Mouse (Mus musculus) small intestine, adult 2 months (tissue): ENCODE results near the gene Zfp639. TPM values are rescaled to one million over a fixed set of nuclear protein-coding genes. Genes with fewer than 3 reads are reported as not detected.

Experiments used
- H3K27ac ChIP-seq: fragments of 200-500 bp; 2 replicates; pipeline ENCODE4 v1.5.1; 2012; ENCODE audit warnings: low read depth, low read length, control low read depth, inconsistent platforms; ENCODE audit not compliant: insufficient read depth
- H3K27me3 ChIP-seq: fragments of 200-500 bp; 2 replicates; pipeline ENCODE4 v1.6.1; 2012; ENCODE audit warnings: mild to moderate bottlenecking, moderate library complexity, low read length, inconsistent platforms; ENCODE audit not compliant: control insufficient read depth, insufficient read depth
- H3K36me3 ChIP-seq: fragments of 200-500 bp; 2 replicates; pipeline ENCODE4 v1.6.1; 2012; ENCODE audit warnings: mild to moderate bottlenecking, low read length, control low read depth, inconsistent platforms; ENCODE audit not compliant: control insufficient read depth, insufficient read depth
- H3K4me1 ChIP-seq: fragments of 200-500 bp; 2 replicates; pipeline ENCODE4 v1.6.1; 2012; ENCODE audit warnings: low read length, inconsistent platforms, mixed read lengths; ENCODE audit not compliant: control insufficient read depth, insufficient read depth, insufficient read length
- H3K4me3 ChIP-seq: fragments of 200-500 bp; 2 replicates; pipeline ENCODE4 v1.5.1; 2012; ENCODE audit warnings: low read depth, mild to moderate bottlenecking, control low read depth, inconsistent platforms, low read length, moderate library complexity
- CTCF ChIP-seq: fragments of 200-500 bp; IDR thresholded peaks from 2 replicates; pipeline ENCODE4 v1.5.1; 2012; ENCODE audit warnings: low read depth, mild to moderate bottlenecking, control low read depth, inconsistent platforms, low read length, moderate library complexity, mixed read lengths; ENCODE audit not compliant: insufficient replicate concordance, insufficient read length; ENCODE audit errors: extremely low read depth
- POLR2A ChIP-seq: fragments of 200-500 bp; IDR thresholded peaks from 2 replicates; pipeline ENCODE4 v1.6.1; 2012; ENCODE audit warnings: low read depth, mild to moderate bottlenecking, control low read depth, inconsistent platforms, low read length, moderate library complexity
- WGBS: fragments of 180-500 bp; shearing (Covaris S2); methylation state at CpG from one replicate; pipeline ENCODE4 v1.1.7; 2018; 5-methylcytosine and 5-hydroxymethylcytosine counted together
- polyA plus RNA-seq: library from polyadenylated mRNA; depleted of rRNA; stranded (reverse); fragments of >200 nt; gene quantifications from 2 replicates; pipeline ENCODE4 v1.2.3, GENCODE M21; 2012

The Zfp639 gene
- polyA plus RNA-seq, 1 experiment, result 17.7 TPM

DNA sequence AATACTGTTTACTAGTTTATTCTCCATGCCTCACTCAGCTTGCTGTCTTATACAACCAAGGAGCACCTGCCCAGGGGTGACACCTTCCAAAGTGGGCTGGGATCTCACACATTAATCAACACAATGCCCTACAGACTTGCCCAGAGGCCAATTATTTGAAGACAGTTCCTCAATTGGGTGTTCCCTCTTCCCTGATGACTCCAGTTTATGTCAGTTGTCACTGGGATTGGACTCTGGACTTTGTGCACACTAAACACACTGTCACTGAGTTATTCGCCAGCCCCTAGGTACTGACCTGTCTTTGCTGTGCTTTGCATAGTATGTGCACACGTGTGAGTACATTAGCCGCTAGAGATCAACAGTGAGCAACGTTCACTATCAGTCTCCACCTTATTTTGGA is 17.1 kb downstream of the Zfp639 start:
- no peak for TF ChIP-seq POLR2A
- no peak for TF ChIP-seq CTCF
- Histone ChIP-seq H3K4me3 (no peak overlapping the region), H3K4me1 (no peaks in the 10 kb centered on the region; the same call in 1 of the 2 replicates), H3K27me3 (no peaks in the 10 kb centered on the region), H3K27ac (peak overlapping the region; percentile 49; the same call in 1 of the 2 replicates), H3K36me3 (0 out of 2 replicates have a peak, but pooled peaks cover 2% of the 10 kb centered on the region)
- 57% methylated on average over 4 of the region's 4 CpGs for WGBS

DNA sequence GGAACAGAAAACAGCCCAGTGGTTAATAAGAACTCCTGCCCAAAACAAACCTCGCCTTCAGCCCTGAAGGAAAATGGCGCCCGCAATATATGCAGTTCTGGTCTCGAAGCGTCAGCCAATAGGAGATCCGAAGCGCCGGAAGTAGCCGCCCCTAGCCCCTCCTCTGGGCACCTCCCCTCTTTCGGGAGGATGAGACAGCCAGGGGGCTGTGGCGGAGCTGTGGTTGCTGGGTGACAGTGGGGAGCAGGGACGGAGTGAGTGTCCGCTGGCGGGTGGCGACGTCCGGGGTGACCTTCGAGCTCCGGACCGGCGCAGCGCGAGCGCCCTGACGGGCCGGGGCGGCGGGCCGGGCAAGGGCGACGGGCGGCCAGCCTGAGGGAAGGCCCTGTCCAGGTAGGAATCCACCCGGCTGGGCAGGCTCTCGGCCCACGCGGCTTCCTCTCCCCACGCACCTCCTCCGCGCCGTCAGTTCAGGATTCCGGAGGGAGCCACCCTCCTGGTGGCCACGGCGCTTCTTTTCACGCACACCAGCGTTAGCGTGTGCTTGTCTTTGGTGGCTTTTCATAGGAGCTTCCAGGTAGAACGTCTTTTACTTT is 19.3 kb downstream of the Zfp639 start, which contains the start of gene Mfn1:
TSS of gene Mfn1 (plus strand) at position 163 of the 596 bp plus-strand sequence.
- no peaks in the 10 kb centered on the region for H3K27me3 ChIP-seq
- H3K4me1 ChIP-seq, result no peaks in the 10 kb centered on the region; the same call in 1 of the 2 replicates
- peak within 1 kb of the TSS; percentile 73 for H3K27ac ChIP-seq
- under 1% methylated on average over 47 of the region's 47 CpGs for WGBS
- H3K36me3 ChIP-seq, result peaks cover 14% of the 10 kb centered on the region
- peak within 1 kb of the TSS; percentile 87 for H3K4me3 ChIP-seq
- TF ChIP-seq CTCF (no peak), POLR2A (peak; percentile 61)

DNA sequence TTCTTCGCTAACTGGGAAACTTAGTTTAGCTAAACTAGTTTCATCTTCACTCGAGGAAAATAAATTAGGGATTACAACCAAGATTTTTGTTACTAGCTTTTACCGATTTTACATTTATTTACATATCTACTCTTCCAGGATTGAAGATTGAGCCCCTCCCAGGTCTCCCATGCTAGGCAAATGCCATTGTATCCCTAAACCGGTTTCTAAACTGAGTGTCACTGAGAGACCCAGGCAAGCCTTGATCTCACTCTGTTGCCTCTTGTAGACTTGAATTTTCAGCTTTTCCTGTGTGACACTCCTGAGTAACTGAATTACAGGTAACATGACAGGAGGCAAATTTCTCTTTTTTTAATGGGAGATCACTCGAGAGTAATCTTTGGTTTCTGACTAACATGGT is 20.0 kb downstream of the Zfp639 start:
- TF ChIP-seq POLR2A (no peak), CTCF (no peak)

DNA sequence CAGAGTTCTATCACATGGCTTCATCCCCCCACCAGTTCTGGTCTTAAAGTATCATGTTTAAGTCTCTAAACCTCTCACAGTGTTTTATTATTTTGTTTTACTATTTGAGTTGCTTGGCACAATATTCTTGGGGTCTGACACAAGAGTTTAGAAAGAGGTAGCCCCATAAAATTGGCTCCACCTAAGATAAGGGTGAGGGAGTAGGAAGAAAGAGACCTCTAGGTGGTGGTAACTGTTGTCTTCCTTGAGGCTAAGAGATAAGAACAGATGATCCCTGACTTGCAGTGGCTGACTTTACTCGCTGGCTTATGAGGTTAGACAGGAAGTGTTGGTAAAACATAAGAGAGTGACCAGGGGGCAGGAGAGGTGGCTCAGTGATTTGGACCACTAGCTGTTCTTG is 25.6 kb downstream of the Zfp639 start:
- H3K4me1 ChIP-seq, result no peaks in the 10 kb centered on the region
- no peak overlapping the region for H3K27ac ChIP-seq
- TF ChIP-seq CTCF, result no peak
- no peak for TF ChIP-seq POLR2A
- no peaks in the 10 kb centered on the region for H3K27me3 ChIP-seq
- peaks cover 52% of the 10 kb centered on the region for H3K36me3 ChIP-seq
- WGBS, result 44% methylated on average over 1 of the region's 1 CpGs
- no peak overlapping the region for H3K4me3 ChIP-seq

More for the DNA sequence above, 20.0 kb downstream of the Zfp639 start:
- H3K4me1 ChIP-seq, result no peaks in the 10 kb centered on the region; the same call in 1 of the 2 replicates
- WGBS, result 10% methylated on average over 5 of the region's 5 CpGs
- no peak overlapping the region for H3K4me3 ChIP-seq
- H3K36me3 ChIP-seq, result peaks cover 21% of the 10 kb centered on the region
- H3K27ac ChIP-seq, result no peak overlapping the region
- H3K27me3 ChIP-seq, result no peaks in the 10 kb centered on the region

DNA sequence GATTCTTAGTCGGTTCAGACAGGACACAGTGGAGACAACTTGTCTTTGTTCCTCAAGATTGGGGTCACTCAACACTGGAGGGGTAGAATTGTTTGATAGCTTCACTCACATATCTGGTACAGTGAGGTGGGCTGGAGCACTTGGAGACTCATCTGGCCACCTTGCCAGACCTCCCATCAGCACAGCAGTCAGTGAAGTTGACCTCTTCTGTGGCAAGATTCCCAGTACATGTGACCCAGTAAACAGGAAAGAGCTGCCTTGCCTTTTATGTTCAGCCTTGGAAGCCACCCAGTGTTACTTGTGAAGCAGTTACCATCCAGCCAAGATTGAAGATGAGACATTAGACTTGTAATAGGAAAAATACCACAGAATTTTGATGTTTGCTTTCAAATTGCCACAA is 27.5 kb downstream of the Zfp639 start:
- peaks cover 52% of the 10 kb centered on the region for H3K36me3 ChIP-seq
- peak overlapping the region; percentile 83 for H3K27ac ChIP-seq
- WGBS, result 67% methylated on average over 1 of the region's 1 CpGs

DNA sequence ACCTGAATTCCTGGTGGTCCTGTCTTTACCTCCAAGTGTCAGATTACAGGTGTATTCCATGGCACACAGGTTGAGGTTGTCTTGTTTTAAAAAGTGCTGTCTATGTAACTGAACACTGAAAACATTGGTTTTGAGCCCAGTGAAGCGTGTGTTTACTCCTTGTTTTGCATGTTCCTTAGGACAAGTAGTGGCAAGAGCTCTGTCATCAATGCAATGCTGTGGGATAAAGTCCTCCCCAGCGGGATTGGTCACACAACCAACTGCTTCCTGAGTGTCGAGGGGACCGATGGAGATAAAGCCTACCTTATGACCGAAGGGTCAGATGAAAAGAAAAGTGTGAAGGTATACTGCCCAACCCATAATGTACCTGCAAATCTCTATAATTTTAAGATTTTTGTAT is 28.0 kb downstream of the Zfp639 start:
- 85% methylated on average over 5 of the region's 5 CpGs for WGBS
- no peak overlapping the region for H3K4me3 ChIP-seq
- peak overlapping the region; percentile 60; the same call in 1 of the 2 replicates for H3K27ac ChIP-seq
- peaks cover 53% of the 10 kb centered on the region for H3K36me3 ChIP-seq
- TF ChIP-seq POLR2A (no peak), CTCF (no peak)
- H3K27me3 ChIP-seq, result no peaks in the 10 kb centered on the region
- no peaks in the 10 kb centered on the region for H3K4me1 ChIP-seq

More for the DNA sequence above, 27.5 kb downstream of the Zfp639 start:
- TF ChIP-seq POLR2A (no peak), CTCF (no peak)
- H3K4me1 ChIP-seq, result no peaks in the 10 kb centered on the region
- H3K27me3 ChIP-seq, result no peaks in the 10 kb centered on the region
- no peak overlapping the region for H3K4me3 ChIP-seq

DNA sequence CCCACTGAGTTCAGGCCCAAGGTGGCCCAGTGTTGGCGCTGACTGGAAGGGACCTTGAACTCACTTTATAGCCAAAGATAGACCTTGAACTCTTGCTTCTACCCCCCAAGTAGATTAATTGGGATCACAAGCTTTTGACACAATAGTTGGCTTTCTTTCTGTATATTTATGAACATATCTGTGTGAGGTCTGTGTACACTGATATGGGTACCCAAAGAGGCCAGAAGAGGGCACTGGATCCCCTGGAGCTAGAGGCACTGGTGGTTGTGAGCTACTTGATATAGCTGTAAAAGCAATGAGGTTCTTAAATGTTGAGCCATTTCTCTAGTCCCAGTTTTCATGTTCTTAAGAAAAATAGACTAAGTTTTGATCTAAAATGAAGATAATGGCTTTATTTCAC is 43.0 kb downstream of the Zfp639 start:
- 70% methylated on average over 1 of the region's 1 CpGs for WGBS
- H3K27ac ChIP-seq, result no peak overlapping the region
- TF ChIP-seq POLR2A, result no peak
- no peak for TF ChIP-seq CTCF

More for the DNA sequence above, 43.0 kb downstream of the Zfp639 start:
- Histone ChIP-seq H3K4me3 (no peak overlapping the region), H3K27me3 (no peaks in the 10 kb centered on the region), H3K36me3 (peaks cover 41% of the 10 kb centered on the region), H3K4me1 (no peaks in the 10 kb centered on the region)
